Mouse (Mus musculus) kidney, postnatal 36 days (tissue): Measurements from ENCODE around the gene AF067061.
"Not testable (repeated sequence)": the region's sequence is repeated elsewhere in the genome, so short reads cannot be mapped to it uniquely, and the experiment has no call there.

ENCODE experiments used
- DNase-seq, 2 experiments: peaks; one replicate each; pipeline ENCODE4 v3.0.0; 2021 to 2022; ENCODE audit warnings: mixed read lengths in 2 of 2

The AF067061 gene

DNA sequence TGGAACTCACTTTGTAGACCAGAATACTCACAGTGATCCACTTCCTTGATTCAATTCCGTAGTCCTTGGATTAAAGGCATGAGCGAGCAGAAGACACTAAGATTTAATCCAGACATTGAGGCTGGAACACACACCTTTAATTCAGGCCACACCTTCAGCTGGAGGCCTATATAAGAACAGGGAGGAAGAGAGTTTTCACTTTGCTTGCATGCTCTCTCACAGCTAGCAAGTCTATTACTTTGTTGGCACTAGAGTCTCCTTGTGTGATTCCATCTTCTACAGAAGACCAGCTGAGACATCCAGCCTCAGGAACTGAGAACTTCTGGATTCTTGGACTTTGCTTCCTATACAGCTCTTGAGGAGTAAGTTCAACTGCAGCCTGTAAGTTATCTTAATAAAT, at the start of gene AF067061:
Gene AF067061, plus strand, starts transcription at position 245 of the 400 bp plus-strand sequence.
- DNase-seq, result not testable (repeated sequence)

DNA sequence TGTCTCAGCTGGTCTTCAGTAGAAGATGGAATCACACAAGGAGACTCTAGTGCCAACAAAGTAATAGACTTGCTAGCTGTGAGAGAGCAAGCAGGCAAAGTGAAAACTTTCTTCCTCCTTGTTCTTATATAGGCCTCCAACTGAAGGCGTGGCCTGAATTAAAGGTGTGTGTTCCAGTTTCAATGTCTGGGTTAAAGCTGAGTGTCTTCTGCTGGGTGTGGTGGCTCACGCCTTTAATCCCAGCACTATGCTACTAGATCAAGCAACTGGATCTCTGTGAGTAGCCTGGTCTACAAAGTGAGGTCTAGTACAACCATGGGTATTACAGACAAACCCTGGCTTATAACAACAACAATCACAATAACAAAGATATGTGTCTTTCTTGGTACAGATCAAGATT, 47.1 kb upstream of the AF067061 start, which contains the start of gene Gm21762:
Gene Gm21762, minus strand, starts transcription at position 101 of the 400 bp plus-strand sequence.
- DNase-seq, result not testable (repeated sequence)

DNA sequence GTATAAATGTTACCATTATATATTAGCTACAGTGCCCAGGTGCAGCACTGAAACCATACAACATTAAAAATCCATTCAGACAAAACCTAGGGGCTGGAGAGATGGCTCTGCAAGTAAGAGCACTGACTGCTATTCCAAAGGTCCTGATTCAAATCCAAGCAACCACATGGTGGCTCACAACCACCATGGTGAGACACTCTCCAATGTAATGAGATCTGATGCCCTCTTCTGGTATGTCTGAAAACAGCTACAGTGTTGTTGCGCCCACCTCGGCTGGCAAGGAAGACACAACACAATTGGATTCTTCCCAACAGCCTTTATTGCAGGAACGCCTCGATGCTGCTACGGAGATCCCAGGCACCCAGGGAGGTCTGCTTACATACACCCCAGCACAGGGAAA, 42.0 kb upstream of the AF067061 start:
- not testable (repeated sequence) for DNase-seq

DNA sequence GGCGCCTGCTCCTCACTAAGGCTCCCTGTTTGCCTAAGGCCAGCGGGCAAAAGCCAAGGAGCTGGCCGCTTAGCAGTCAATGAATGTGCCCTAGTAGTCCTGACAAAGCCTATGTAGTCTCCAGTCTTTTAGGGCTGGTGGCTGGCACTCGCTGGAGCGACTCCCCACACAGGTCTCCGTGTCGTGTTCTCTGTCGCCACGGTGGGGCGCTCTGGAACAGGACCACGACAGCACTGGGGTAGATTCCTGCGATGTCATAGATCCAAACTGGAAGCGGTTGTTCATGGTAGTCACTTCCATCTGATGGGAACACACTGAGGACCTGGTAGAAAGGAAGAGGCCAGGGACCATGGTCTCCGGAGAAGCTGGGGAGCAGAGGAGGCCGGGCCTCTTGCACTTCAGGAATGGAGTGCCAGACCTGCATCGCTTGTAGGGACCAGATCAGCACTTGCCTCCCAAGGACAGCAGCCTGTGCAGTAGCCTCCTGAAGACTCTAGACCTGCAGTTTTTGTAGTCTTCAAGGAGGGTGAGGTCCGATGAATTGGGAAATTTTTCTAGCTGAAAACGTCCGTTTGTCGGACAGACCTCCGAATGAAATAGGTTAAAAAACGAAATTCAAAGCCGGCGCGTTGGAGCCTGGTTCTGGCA, 39.8 kb upstream of the AF067061 start:
- not testable (repeated sequence) for DNase-seq

DNA sequence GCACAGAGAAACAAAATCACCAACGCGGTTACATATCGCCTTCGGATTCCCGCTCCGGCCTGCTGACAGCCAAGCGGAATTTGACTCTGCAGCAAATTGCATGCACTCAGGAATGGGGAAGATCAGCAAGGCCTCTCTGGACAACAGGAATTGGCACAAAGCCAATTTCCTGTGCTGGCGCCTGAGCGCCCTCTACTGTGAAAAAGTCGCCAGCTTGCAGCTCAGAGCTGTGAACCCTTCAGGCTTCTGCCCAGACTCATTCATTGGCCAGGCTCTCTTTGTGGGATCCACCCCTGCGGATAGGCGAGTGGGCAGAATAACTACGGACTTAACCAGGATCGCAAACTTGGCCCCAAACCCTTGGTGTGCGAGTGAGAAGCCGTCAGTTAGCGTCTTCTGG, 31.1 kb upstream of the AF067061 start:
- DNase-seq, result not testable (repeated sequence)

DNA sequence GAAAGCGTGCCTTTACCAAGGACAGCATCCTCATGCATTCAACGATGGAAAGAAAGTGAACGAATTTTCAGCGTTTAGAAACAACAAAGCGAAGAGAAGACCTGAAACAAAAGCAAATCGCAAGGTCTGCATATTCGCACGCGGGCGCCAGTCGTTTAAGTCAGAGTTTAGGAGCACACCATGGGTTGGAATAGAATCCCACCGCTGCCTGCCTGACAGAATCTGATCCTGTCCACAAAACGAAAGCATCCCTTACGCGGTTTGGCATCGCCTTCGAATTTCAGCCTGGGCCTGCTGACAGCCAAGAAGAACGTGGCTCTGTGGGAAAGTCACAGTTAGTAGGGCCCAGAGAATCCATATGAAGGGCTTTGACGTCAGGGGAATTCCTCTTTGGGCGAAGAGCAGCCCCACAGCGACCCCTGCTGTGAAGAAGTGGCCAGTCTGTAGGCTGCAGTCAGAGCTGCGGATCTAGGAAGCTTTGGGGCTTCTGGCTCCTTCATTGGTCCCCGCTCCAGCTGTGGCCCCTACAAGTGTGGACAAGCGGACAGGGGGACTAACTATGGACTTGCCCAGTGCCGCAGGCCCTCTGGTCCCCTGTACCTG, 30.4 kb upstream of the AF067061 start:
- not testable (repeated sequence) for DNase-seq

DNA sequence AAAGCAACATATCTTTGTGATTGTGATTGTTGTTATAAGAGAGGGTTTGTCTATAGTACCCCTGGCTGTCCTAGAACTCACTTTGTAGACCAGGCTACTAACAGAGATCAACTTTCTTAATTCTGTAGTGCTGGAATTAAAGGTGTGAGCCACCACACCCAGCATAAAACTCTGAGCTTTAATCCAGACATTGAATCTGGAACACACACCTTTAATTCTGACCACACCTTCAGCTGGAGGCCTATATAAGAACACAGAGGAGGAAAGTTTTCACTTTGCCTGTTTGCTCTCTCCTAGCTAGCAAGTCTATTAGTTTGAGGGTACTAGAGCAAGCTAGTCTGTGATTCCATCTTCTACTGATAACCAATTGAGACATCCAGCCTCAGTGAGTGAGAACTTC, 24.1 kb upstream of the AF067061 start, which contains the start of gene Gm21731:
Gene Gm21731, plus strand, starts transcription at position 301 of the 400 bp plus-strand sequence.
- DNase-seq, result not testable (repeated sequence)

DNA sequence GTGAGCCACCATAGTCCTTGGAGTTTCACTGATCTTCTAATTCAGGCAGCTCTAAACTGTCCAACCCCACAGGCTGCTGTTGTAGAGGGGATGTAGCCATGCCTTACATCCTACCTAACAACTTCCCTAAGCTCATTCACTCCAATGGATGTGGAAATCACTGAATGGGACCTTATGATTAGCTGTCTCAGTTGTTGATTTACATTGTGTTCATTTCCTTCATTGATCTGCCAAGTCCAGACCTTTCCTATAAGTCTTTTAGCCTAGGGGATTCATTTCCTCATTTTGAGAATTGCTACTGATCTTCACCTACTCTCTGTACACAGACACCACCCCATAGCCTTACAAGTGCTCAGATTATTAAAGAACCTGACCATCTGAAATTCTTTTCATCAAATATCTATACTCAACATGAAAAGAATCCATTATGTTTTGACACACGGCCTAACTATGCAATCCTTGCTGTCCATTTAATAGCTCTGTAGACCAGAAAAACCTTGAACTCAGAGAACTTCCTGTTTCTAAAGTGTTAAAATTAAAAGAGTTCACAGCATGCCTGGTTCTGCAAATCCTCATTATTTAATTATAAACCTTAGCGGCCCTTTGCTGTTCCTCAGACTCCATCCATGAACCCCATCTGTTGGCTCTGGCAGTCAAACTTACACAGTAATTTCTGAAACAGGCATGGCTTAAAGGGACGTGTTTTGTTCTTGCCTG, 11.5 kb upstream of the AF067061 start:
- DNase-seq, result not testable (repeated sequence)

DNA sequence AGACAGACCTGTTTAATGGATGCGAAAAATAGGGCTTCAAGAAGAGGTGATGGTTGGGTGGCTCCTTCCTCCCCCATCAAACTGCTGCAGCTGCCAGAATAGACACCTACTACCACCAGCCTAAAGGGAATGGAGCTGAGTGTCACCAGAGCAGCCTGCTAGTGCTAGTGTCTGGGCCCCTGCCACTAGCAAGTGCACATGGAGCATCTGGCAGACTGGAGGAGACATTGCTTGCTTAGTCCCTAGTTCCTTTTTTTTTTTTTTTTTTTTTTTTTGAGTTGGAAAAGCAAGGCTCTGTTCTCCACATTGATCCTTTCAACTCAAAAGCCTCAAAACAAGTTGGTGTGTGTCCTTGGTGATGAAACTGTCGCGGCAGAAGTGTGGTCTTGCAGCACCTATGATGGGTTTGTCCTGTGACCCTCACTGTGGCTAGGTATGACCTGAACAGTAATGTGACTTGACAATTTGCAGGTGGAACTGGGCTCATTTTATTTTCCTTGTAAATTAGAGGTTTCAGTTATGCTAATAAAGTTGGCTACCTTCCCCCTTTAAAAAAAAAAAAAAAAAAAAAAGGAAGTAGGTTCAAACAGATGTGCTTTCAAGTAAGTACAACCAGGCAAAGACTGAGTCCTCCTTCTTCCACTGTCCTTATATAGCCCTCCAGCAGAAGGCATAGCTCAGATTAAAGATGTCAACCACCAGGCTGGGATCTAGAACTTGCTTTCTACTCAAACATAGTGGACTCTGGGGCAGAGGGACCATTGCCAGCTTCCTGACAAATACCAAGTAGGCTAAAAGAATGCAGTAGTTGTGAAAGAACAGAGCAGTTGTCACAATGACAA, 3.9 kb upstream of the AF067061 start:
- not testable (repeated sequence) for DNase-seq

DNA sequence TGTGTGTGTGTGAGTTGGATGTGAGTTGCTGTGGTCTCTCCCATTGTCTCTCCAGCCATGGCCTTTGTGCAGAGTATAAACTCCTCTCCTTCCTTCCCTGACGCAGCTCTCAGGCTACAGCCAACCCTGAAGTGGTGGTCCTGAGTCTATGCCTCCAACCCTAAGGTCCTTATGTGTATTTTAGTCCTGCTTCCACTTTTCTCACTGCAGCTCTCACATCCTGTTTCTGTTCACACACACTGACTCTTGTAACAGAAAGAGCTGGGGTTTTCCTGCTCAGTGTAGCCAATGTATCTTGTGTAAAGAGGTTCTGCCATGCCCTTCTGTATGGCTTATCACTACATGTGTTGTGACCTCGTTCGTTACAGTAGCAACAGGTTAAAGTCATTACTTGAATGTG, 3.2 kb upstream of the AF067061 start:
- DNase-seq, result not testable (repeated sequence)

DNA sequence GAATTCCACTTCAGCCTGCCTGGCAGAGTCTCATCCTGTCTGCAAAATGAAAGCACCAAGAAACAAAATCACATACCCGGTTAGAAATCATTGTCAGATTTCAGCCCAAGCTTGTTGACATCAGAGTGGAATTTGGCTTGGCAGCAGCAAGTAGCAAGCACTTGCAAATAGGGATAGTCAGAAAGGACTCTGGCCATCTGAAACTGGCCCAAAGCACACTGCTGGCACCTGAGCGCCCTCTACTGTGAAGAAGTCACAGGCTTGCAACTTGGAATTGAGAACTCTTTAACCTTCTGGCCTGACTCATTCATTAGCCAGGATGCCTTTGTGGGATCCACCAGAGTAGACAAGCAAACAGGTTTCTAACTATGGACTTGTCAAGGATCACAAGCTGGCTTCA, 14.9 kb downstream of the AF067061 start:
- DNase-seq, result peak in 1 of 2 experiments; percentile 4

DNA sequence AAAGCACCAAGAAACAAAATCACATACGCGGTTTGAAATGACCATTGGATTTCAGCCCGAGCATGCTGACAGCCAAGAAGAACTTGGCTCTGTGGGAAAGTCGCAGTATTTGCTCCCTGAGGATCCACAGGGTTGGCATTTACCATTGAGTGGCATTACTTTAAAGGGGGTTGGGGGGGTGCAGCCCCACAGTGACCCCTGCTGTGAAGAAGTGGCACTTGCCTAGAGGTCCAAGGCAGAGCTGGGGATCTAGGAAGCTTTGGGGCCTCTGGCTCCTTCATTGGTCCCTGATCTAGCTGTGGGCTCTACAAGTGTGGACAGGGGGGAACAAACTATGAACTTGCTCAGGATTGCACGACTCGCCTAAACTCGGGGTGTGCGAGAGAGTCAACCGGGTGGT, 15.9 kb downstream of the AF067061 start:
- no peak for DNase-seq

DNA sequence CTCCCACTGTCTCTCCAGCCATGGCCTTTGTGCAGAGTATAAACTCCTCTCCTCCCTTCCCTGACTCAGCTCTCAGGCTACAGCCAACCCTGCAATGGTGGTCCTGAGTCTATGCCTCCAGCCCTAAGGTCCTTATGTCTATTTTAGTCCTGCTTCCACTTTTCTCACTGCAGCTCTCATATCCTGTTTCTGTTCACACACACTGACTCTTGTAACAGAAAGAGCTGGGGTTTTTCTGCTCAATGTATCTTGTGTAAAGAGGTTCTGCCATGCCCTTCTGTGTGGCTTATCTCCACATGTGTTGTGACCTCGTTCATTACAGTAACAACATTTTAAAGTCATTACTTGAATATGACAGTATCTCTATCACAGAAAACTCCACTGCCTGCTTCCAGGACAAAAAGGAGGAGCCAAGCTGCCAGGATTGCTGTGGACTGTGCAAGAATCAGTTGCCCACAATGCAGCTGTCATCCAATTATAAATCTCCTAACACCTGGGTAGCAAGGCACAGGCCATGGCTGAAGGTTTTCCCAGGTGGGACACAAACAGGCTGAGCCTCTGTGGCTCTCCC, 36.5 kb downstream of the AF067061 start:
- DNase-seq, result no peak

DNA sequence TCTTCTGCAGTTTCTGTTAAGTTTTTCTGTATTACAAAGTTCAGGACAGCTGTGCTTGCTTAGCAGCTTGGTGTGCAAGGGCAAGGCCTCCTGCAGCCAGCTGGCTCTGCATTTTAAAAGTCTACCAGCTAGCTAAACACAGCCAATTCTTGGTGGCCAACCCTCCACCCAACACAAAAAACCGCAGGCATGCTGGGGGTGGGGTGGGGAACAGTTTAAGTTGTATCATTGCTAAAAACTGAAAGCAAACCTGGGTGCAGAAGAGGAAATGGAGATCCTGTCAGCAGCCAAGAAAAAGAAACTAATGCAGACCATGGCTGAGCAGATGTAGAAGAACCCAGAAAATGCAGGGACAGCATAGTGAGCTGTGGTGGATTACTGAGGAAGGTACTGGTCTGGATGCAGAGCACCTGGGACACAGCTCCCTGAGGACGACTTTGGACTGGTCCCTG, 37.1 kb downstream of the AF067061 start, which contains the start of gene BC147527:
Gene BC147527, plus strand, starts transcription at position 402 of the 452 bp plus-strand sequence.
- peak in 1 of 2 experiments; percentile 15 for DNase-seq

DNA sequence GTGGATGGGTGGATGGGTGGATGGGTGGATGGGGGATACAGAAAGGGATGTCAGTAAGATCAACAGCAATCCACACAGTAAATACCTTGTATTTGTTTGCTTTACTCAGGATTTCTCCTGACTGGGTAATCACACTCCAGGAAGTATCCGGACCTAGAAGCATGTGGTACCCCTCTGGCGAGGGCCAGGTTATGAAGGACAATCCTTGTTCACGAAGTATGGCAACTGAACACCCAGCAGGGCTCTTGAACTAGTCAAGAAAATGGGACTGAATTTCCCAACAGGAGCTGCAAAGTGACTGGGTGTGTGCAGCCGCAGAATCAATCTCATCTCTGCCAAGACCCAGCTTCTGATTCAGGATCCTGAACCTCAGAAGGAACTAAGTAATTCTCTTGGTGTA, 37.9 kb downstream of the AF067061 start:
- no peak for DNase-seq

DNA sequence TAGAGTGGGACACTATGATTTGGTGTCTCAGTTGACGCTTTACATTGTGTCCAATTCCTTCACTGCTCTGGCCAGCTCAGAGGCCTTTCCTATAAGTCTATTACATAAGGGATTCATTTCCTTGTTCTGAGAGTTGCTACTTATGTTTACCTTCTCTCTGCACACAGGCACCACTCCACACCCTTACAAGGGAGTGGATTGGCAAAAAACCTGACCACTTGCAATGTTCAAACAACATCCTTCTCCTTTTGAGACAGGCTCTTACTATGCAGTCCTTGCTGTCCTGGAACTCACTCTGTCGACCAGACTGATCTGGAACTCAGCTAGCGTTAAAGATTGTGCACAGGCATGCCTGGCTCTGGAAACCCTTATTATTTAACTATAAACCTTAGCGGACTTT, 47.8 kb downstream of the AF067061 start:
- DNase-seq, result no peak

DNA sequence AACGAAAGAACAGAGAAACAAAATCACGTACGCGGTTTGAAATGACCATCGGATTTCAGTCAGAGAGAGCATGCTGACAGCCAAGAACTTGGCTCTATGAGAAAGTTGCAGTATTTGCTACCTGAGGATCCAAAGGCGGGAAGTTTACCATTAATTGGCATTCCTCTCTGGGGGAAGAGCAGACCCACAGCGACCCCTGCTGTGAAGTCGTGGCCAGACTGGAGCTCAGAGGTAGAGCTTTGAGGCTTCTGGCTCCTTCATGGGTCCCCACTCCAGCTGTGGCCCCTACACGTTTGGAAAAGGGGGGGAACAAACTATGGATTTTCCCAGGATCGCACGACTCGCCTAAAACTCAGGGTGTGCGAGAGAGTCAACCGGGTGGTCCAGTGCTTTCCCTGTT, 50.7 kb downstream of the AF067061 start:
- DNase-seq, result peak in 1 of 2 experiments; percentile 8
